Mouse (Mus musculus): Measurements from ENCODE around the gene Hmgn5.

The Hmgn5 gene

GRCm38 (mm10) chrX:109013283-109013682 lies at the start of gene Hmgn5:
Hmgn5 (minus strand) TSS chrX:109013404.
- peak; percentile 91 for DNase-seq (ENCODE audit: low read depth, low spot score)

- DNase-seq (ENCODE audit: low read depth, low spot score), result no peak
These were observed 34.6 kb upstream of the Hmgn5 start for GRCm38 (mm10) chrX:109047773-109048172.

- DNase-seq (ENCODE audit: low read depth, low spot score), result no peak
These were observed 13.0 kb upstream of the Hmgn5 start for GRCm38 (mm10) chrX:109026224-109026623.

- DNase-seq (ENCODE audit: low read depth, low spot score), result no peak
These were observed 7.7 kb upstream of the Hmgn5 start for GRCm38 (mm10) chrX:109020858-109021257.

GRCm38 (mm10) chrX:109014166-109014565 lies 962 bp upstream of the Hmgn5 start:
- DNase-seq (ENCODE audit: low read depth, low spot score), result peak; percentile 8

- DNase-seq (ENCODE audit: low read depth, low spot score), result peak; percentile 45
These were observed 482 bp upstream of the Hmgn5 start for GRCm38 (mm10) chrX:109013686-109014085.

GRCm38 (mm10) chrX:109012371-109013031 lies 703 bp downstream of the Hmgn5 start:
- peak; percentile 67 for DNase-seq (ENCODE audit: low read depth, low spot score)

GRCm38 (mm10) chrX:109011611-109012185 lies 1.5 kb downstream of the Hmgn5 start:
- no peak for DNase-seq (ENCODE audit: low read depth, low spot score)

GRCm38 (mm10) chrX:109001277-109001676 lies 11.9 kb downstream of the Hmgn5 start:
- DNase-seq (ENCODE audit: low read depth, low spot score), result peak; percentile 27
